Mouse (Mus musculus) liver, adult 2 months (tissue): Measurements from ENCODE around the gene Asb3.
"Not testable (repeated sequence)": the region's sequence is repeated elsewhere in the genome, so short reads cannot be mapped to it uniquely, and the experiment has no call there.

Experiments
- CTCF ChIP-seq: fragments of 200-500 bp; IDR thresholded peaks from 2 replicates; pipeline ENCODE4 v1.5.1; 2011; ENCODE audit warnings: low read depth, low read length, control low read depth
- POLR2A ChIP-seq: fragments of 200-500 bp; IDR thresholded peaks from 2 replicates; pipeline ENCODE4 v1.6.1; 2011; ENCODE audit warnings: low read length, control low read depth; ENCODE audit not compliant: insufficient read depth; ENCODE audit errors: extremely low read depth

DNA sequence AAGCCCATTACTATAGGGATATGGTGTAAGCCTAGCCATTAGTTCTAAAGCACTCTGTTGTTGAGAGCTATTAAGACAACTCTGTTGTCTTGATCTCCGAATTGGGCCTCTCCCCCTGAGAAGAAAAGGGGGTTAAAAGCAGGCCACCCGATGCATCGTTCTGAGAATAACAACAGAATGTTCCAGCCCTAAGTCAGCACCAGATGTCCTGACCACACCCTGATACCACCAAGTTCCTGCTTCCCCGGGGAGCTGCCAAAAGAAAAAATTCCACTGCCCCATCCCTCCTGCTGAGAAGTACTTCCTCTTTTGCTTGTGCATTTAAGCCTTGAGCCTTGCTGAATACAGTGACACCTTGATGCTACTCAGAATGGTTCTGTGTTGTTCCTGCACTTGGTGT is 248.5 kb downstream of the Asb3 start:
- not testable (repeated sequence) for TF ChIP-seq CTCF, POLR2A
